Mouse (Mus musculus): ENCODE data around the gene Scrn3. TPM values are rescaled to one million over a fixed set of nuclear protein-coding genes. Genes with fewer than 3 reads are reported as not detected.
A peak's percentile ranks its signal among the peaks of the same experiment; 100 is the strongest.

Scrn3 gene
- polyA plus RNA-seq, 1 experiment = 30.1 TPM

- peak overlapping the region; percentile 66; the same call in 1 of the 2 replicates for H3K27ac ChIP-seq (replicated peaks; ENCODE audit: low read depth, low read length)
- no peaks in the 10 kb centered on the region for H3K4me1 ChIP-seq (ENCODE audit: control insufficient read depth, insufficient read depth, insufficient read length, low read length)
- no peak overlapping the region for H3K4me3 ChIP-seq (ENCODE audit: insufficient read depth, low read depth, low read length)
Observed at GRCm38 (mm10) chr2:73371530-73372335, 59.3 kb downstream of the Scrn3 start.

GRCm38 (mm10) chr2:73378326-73378725 lies 65.9 kb downstream of the Scrn3 start:
- no peak overlapping the region for H3K27ac ChIP-seq (replicated peaks; ENCODE audit: low read depth, low read length)
- no peaks in the 10 kb centered on the region for H3K4me1 ChIP-seq (ENCODE audit: control insufficient read depth, insufficient read depth, insufficient read length, low read length)
- no peak overlapping the region for H3K4me3 ChIP-seq (ENCODE audit: insufficient read depth, low read depth, low read length)

- Histone ChIP-seq H3K4me3 (ENCODE audit: insufficient read depth, low read depth, low read length) (no peak overlapping the region), H3K4me1 (ENCODE audit: control insufficient read depth, insufficient read depth, insufficient read length, low read length) (no peaks in the 10 kb centered on the region), H3K27ac (replicated peaks; ENCODE audit: low read depth, low read length) (no peak overlapping the region)
Observed at GRCm38 (mm10) chr2:73379656-73380055, 67.3 kb downstream of the Scrn3 start.

GRCm38 (mm10) chr2:73380298-73380975 lies 68.0 kb downstream of the Scrn3 start:
- no peaks in the 10 kb centered on the region for H3K4me1 ChIP-seq (ENCODE audit: control insufficient read depth, insufficient read depth, insufficient read length, low read length)
- H3K4me3 ChIP-seq (ENCODE audit: insufficient read depth, low read depth, low read length) = no peak overlapping the region
- no peak overlapping the region for H3K27ac ChIP-seq (replicated peaks; ENCODE audit: low read depth, low read length)

GRCm38 (mm10) chr2:73385172-73385571 lies 72.8 kb downstream of the Scrn3 start:
- H3K27ac ChIP-seq (replicated peaks; ENCODE audit: low read depth, low read length) = no peak overlapping the region

GRCm38 (mm10) chr2:73385641-73386355 lies 73.4 kb downstream of the Scrn3 start:
- Histone ChIP-seq H3K4me1 (ENCODE audit: control insufficient read depth, insufficient read depth, insufficient read length, low read length) (no peaks in the 10 kb centered on the region), H3K27ac (replicated peaks; ENCODE audit: low read depth, low read length) (no peak overlapping the region), H3K4me3 (ENCODE audit: insufficient read depth, low read depth, low read length) (peak overlapping the region; percentile 76)

More at GRCm38 (mm10) chr2:73385172-73385571, 72.8 kb downstream of the Scrn3 start:
- H3K4me3 ChIP-seq (ENCODE audit: insufficient read depth, low read depth, low read length) = no peak overlapping the region
- H3K4me1 ChIP-seq (ENCODE audit: control insufficient read depth, insufficient read depth, insufficient read length, low read length) = no peaks in the 10 kb centered on the region

- peak within 1 kb of the TSS; percentile 76 for H3K27ac ChIP-seq (replicated peaks; ENCODE audit: low read depth, low read length)
- peak within 1 kb of the TSS; percentile 76 for H3K4me3 ChIP-seq (ENCODE audit: insufficient read depth, low read depth, low read length)
- H3K4me1 ChIP-seq (ENCODE audit: control insufficient read depth, insufficient read depth, insufficient read length, low read length) = no peaks in the 10 kb centered on the region
Observed at GRCm38 (mm10) chr2:73386356-73387046, 74.1 kb downstream of the Scrn3 start, which contains the start of gene Gpr155. TSS of gene Gpr155 (minus strand) at chr2:73386572.

Other genes starting within 250 kb of the Scrn3 start
- 68.3 and 79.2 TPM in 2 replicates for gene Ola1, start 93.7 kb upstream of the Scrn3 start, polyA plus RNA-seq (2012; ENCODE audit: insufficient read depth, insufficient read length, missing spikeins)
- not detected in 2 replicates for gene Sp9, start 40.7 kb upstream of the Scrn3 start, polyA plus RNA-seq (2012; ENCODE audit: insufficient read depth, insufficient read length, missing spikeins)
- gene Cir1, start 100 bp downstream of the Scrn3 start, polyA plus RNA-seq (2012; ENCODE audit: insufficient read depth, insufficient read length, missing spikeins) = 9.6 and 13.2 TPM in 2 replicates
- gene Gpr155, start 74.0 kb downstream of the Scrn3 start, polyA plus RNA-seq (2012; ENCODE audit: insufficient read depth, insufficient read length, missing spikeins) = 3.8 and 4.0 TPM in 2 replicates
- 7.1 and 8.0 TPM in 2 replicates for gene Wipf1, start 217.1 kb downstream of the Scrn3 start, polyA plus RNA-seq (2012; ENCODE audit: insufficient read depth, insufficient read length, missing spikeins)

Data from brown adipose tissue, adult 24 weeks (tissue).